Mouse (Mus musculus) intestine, embryonic 14.5 days (tissue): ENCODE measurements around the gene Thbs2. TPM values are rescaled to one million over a fixed set of nuclear protein-coding genes. Genes with fewer than 3 reads are reported as not detected.
A peak's percentile ranks its signal among the peaks of the same experiment; 100 is the strongest.

ENCODE experiments used
- ATAC-seq: fragments of 200-750 bp; cut with Nextera tagmentation; replicated peaks from 2 replicates; pipeline ENCODE4 v1.8.0; 2017; ENCODE audit warnings: low read depth, moderate number of reproducible peaks, moderate TSS enrichment, moderate library complexity; ENCODE audit not compliant: low FRiP score, low TSS enrichment
- DNase-seq: peaks from one replicate; pipeline ENCODE4 v3.0.0-alpha.2; 2018; ENCODE audit warnings: low spot score
- H3K27ac ChIP-seq: fragments of 300-500 bp; sonication (generic); 2 replicates; pipeline ENCODE4 v1.5.1; 2014; ENCODE audit warnings: low read depth, mild to moderate bottlenecking, control low read depth
- H3K27me3 ChIP-seq: fragments of 300-500 bp; sonication (generic); replicated peaks from 2 replicates; pipeline ENCODE4 v1.6.1; 2014; ENCODE audit warnings: low read length, control low read depth; ENCODE audit not compliant: control insufficient read depth, insufficient read depth
- H3K36me3 ChIP-seq: fragments of 300-500 bp; sonication (generic); 2 replicates; pipeline ENCODE4 v1.6.1; 2014; ENCODE audit warnings: low read length, control low read depth; ENCODE audit not compliant: control insufficient read depth, insufficient read depth
- H3K4me1 ChIP-seq: fragments of 300-500 bp; sonication (generic); replicated peaks from 2 replicates; pipeline ENCODE4 v1.6.1; 2014; ENCODE audit warnings: low read length, control low read depth, mixed read lengths; ENCODE audit not compliant: control insufficient read depth, insufficient read depth
- H3K4me2 ChIP-seq: fragments of 300-500 bp; sonication (generic); 2 replicates; pipeline ENCODE4 v1.6.1; 2014; ENCODE audit warnings: low read length
- H3K4me3 ChIP-seq: fragments of 300-500 bp; sonication (generic); 2 replicates; pipeline ENCODE4 v1.5.1; 2014; ENCODE audit warnings: low read depth, low read length, control low read depth, mixed read lengths
- H3K9ac ChIP-seq: fragments of 300-500 bp; sonication (generic); 2 replicates; pipeline ENCODE4 v1.6.1; 2014; ENCODE audit warnings: mild to moderate bottlenecking, low read length
- H3K9me3 ChIP-seq: fragments of 300-500 bp; sonication (generic); 2 replicates; pipeline ENCODE4 v1.6.1; 2016; ENCODE audit warnings: low read length, control low read depth; ENCODE audit not compliant: control insufficient read depth
- WGBS: fragments of 180-500 bp; shearing (Covaris S2); extraction: QIAGEN DNeasy Blood & Tissue Kit; methylation state at CpG from one replicate; pipeline ENCODE4 v1.1.7; 2014; 5-methylcytosine and 5-hydroxymethylcytosine counted together
- polyA plus RNA-seq: library from polyadenylated mRNA; unstranded; fragments of >200 nt; fragmentation: Nextera tagmentation; extraction: Ambion mirVana; gene quantifications from 2 replicates; pipeline ENCODE4 v1.2.1, GENCODE M21; 2014

The Thbs2 gene
- polyA plus RNA-seq, 1 experiment from 2014 or later, result 55.6 TPM

- no peaks in the 10 kb centered on the region for H3K9me3 ChIP-seq
- H3K4me2 ChIP-seq, result no peak overlapping the region
- H3K36me3 ChIP-seq, result no peaks in the 10 kb centered on the region
- DNase-seq (no peak), ATAC-seq (no peak)
- no peaks in the 10 kb centered on the region for H3K27me3 ChIP-seq
- 82% methylated on average over 3 of the region's 3 CpGs for WGBS
- peaks cover 16% of the 10 kb centered on the region for H3K4me1 ChIP-seq
- no peak overlapping the region for H3K9ac ChIP-seq
- H3K27ac ChIP-seq, result no peak overlapping the region; the same call in 1 of the 2 replicates
- H3K4me3 ChIP-seq, result no peak overlapping the region
Observed at GRCm38 (mm10) chr17:14620037-14620436, 74.0 kb downstream of the Thbs2 start.

- no peaks in the 10 kb centered on the region for H3K9me3 ChIP-seq
- DNase-seq (no peak), ATAC-seq (no peak; the same call in 1 of the 2 replicates)
- H3K4me1 ChIP-seq, result peaks cover 9% of the 10 kb centered on the region
- no peak overlapping the region for H3K9ac ChIP-seq
- no peaks in the 10 kb centered on the region for H3K36me3 ChIP-seq
- H3K4me3 ChIP-seq, result no peak overlapping the region
- 0 out of 2 replicates have a peak overlapping the region, but pooled peaks have one; percentile 62 for H3K27ac ChIP-seq
- no peaks in the 10 kb centered on the region for H3K27me3 ChIP-seq
- WGBS, result 43% methylated on average over 4 of the region's 4 CpGs
- no peak overlapping the region for H3K4me2 ChIP-seq
Observed at GRCm38 (mm10) chr17:14619038-14619437, 75.0 kb downstream of the Thbs2 start.

Other genes starting within 250 kb of the Thbs2 start
- 6.1 and 9.5 TPM in 2 replicates for gene Wdr27, start 248.9 kb upstream of the Thbs2 start, polyA plus RNA-seq
- gene 1600012H06Rik, start 248.9 kb upstream of the Thbs2 start, polyA plus RNA-seq, result 30.9 and 33.5 TPM in 2 replicates